Mouse (Mus musculus): ENCODE data around the gene Elk3. TPM values are rescaled to one million over a fixed set of nuclear protein-coding genes. Genes with fewer than 3 reads are reported as not detected.

Elk3 gene
- total RNA-seq, 2 experiments from 2014 or later: 8.6 to 11.9 TPM

DNA sequence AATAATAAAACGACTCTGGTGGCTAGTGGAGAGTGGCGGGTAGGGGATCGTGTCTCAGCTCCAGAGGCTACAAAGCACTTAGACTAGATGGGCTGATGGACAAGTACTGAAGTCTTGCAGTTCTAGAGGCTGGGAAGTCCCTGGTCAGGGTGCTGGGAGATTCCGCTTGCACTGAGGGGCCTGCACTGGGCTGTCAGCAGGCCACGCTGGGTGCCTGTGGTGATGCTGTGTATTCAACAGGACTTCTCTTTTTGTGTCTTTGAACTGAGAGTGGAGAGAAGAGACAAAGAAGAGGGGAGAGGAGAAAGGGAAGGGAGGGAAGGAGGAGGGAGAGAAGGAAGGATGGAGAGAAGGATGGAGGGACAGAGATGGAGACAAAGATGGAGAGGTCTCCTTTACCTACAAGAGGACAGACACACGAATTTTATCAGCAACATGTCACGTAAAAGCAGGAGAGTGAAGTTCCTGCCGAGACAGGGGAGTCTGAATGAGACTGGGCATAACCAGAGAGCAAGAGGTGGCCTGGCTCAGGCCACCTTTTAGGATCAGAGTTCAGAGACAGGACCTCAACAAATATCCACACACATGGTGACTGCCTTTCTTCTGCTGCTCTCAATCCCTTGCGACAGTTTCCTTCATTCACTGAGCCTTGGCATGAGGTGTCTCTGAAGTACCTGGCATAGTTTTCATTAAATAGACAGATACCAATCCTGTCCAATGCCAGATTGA is 35.4 kb upstream of the Elk3 start:
- no peak for TF ChIP-seq CTCF (IDR thresholded peaks at IDR 0.05)
- intact Hi-C loops (cut with DNase I): no loop called here
- no peak overlapping the region for H3K27ac ChIP-seq
- no peak overlapping the region for H3K4me3 ChIP-seq
- DNase-seq (ENCODE audit: extremely low spot score in 1 of 2, low spot score in 2 of 2): no peak

- TF ChIP-seq CTCF (IDR thresholded peaks at IDR 0.05): no peak
- no peak for DNase-seq (ENCODE audit: extremely low spot score in 1 of 2, low spot score in 2 of 2)
- H3K4me3 ChIP-seq: no peak overlapping the region
- intact Hi-C loops (cut with DNase I): no loop called here
- no peak overlapping the region for H3K27ac ChIP-seq
These were observed 34.6 kb upstream of the Elk3 start for GRCm38 (mm10) chr10:93345497-93345896.

DNA sequence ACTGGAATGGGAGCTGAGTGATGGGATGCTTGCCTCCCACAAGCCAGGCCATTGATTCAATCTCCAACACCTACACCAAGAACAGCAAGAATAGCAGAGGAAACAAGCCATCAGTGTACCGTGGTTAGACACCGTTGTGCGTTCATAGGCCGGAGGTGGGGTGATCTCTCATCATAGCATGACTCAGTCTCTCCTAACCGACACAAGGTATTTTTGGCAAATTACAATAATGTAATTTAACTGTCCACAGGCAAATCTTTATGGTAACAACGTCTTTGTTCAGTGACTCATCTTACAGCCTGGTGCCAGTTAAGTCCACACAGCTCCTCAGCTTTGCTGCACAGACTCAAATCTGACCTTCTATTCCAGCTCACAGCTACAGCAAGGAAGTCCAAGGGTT is 32.5 kb upstream of the Elk3 start:
- no peak for DNase-seq (ENCODE audit: extremely low spot score in 1 of 2, low spot score in 2 of 2)
- intact Hi-C loops (cut with DNase I): no loop called here
- no peak for TF ChIP-seq CTCF (IDR thresholded peaks at IDR 0.05)
- Histone ChIP-seq H3K27ac (no peak overlapping the region), H3K4me3 (no peak overlapping the region)

- intact Hi-C loops (cut with DNase I): no loop called here
- no peak for TF ChIP-seq CTCF (IDR thresholded peaks at IDR 0.05)
- H3K27ac ChIP-seq: no peak overlapping the region
- DNase-seq (ENCODE audit: extremely low spot score in 1 of 2, low spot score in 2 of 2): no peak
- no peak overlapping the region for H3K4me3 ChIP-seq
These were observed 32.1 kb upstream of the Elk3 start for GRCm38 (mm10) chr10:93342986-93343385.

- no peak for DNase-seq (ENCODE audit: extremely low spot score in 1 of 2, low spot score in 2 of 2)
- no peak for TF ChIP-seq CTCF (IDR thresholded peaks at IDR 0.05)
- Histone ChIP-seq H3K27ac (no peak overlapping the region), H3K4me3 (no peak overlapping the region)
- intact Hi-C loops (cut with DNase I): no loop called here
These were observed 27.6 kb upstream of the Elk3 start for GRCm38 (mm10) chr10:93338526-93338925.

DNA sequence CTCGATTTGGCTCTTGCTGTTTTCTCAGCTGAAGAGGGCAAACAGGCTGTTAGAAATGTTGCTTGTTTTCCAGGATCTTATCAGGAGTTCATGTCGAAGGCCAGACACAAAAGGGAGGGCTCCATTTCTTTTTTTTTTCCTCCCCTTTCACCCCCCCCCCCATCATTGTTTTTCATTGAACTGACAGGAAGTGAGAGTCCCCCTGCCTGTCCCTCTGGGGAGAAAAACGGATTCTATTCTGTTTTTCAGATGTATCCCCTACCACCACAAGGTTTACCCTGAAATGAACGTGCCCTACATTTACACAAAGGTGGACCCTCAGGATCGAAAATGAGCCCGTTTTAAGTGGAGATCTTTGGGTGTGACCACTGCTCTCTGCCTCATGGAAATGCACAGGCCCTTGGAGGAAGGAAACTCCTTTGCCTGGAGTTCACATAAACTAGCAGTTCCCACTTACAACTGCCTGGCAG is 25.6 kb upstream of the Elk3 start:
- intact Hi-C loops (cut with DNase I): no loop called here
- DNase-seq (ENCODE audit: extremely low spot score in 1 of 2, low spot score in 2 of 2): no peak
- Histone ChIP-seq H3K4me3 (no peak overlapping the region), H3K27ac (no peak overlapping the region)
- TF ChIP-seq CTCF (IDR thresholded peaks at IDR 0.05): no peak

GRCm38 (mm10) chr10:93335828-93336461 is 25.0 kb upstream of the Elk3 start:
- intact Hi-C loops (cut with DNase I): no loop called here
- DNase-seq (ENCODE audit: extremely low spot score in 1 of 2, low spot score in 2 of 2): no peak
- H3K4me3 ChIP-seq: no peak overlapping the region
- TF ChIP-seq CTCF (IDR thresholded peaks at IDR 0.05): no peak
- no peak overlapping the region for H3K27ac ChIP-seq

GRCm38 (mm10) chr10:93335001-93335400 is 24.1 kb upstream of the Elk3 start:
- TF ChIP-seq CTCF (IDR thresholded peaks at IDR 0.05): no peak
- intact Hi-C loops (cut with DNase I): no loop called here
- Histone ChIP-seq H3K27ac (no peak overlapping the region), H3K4me3 (no peak overlapping the region)
- DNase-seq (ENCODE audit: extremely low spot score in 1 of 2, low spot score in 2 of 2): no peak

DNA sequence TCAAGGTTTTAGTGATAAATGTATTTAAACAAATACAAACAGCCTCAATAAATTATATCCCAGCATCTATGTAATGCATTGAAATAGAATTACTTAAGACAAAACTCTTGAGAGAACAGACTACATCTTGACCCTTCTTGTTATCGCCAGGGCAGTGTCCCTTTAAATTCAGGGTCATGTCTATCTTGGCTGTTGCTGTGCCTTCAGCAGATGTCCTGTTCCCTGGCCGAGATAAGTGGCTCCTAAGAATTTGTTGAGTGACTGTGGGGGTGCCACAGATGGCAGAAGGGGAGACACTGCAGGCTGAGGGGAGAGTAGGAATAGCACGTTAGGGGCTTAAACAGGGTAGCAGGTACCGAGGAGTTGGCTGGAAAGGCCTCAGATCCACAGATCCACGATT is 22.3 kb upstream of the Elk3 start:
- no peak for TF ChIP-seq CTCF (IDR thresholded peaks at IDR 0.05)
- no peak overlapping the region for H3K4me3 ChIP-seq
- DNase-seq (ENCODE audit: extremely low spot score in 1 of 2, low spot score in 2 of 2): no peak
- intact Hi-C loops (cut with DNase I): no loop called here
- H3K27ac ChIP-seq: no peak overlapping the region

DNA sequence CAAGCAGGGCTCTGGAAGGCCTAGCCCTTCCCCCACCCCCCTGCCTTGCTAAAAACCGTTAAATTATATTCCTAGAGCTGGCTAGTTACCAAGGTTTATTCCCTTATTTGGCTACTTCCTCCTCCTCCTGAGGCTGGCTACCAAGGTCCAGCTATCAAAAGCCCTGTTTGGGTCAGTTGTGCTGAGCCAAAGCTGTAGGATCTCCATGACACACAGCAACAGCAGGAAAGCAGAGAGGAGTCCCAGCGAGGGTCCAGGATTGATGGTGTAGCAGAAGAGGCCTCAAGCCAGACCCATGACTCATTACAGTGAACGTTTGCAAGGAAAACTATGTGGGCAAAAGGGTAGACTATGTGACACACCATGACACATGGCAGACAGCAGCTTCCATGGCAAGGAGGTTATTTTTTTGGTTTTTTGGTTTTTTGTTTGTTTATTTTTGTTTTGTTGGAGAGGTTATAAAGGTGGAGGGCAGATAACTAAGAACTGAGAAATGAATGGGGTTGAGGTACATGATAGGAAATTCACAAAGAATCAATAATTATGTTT is 21.4 kb upstream of the Elk3 start:
- intact Hi-C loops (cut with DNase I): no loop called here
- Histone ChIP-seq H3K4me3 (no peak overlapping the region), H3K27ac (no peak overlapping the region)
- TF ChIP-seq CTCF (IDR thresholded peaks at IDR 0.05): no peak
- no peak for DNase-seq (ENCODE audit: extremely low spot score in 1 of 2, low spot score in 2 of 2)

GRCm38 (mm10) chr10:93331543-93331942 is 20.6 kb upstream of the Elk3 start:
- no peak for DNase-seq (ENCODE audit: extremely low spot score in 1 of 2, low spot score in 2 of 2)
- intact Hi-C loops (cut with DNase I): no loop called here
- Histone ChIP-seq H3K27ac (no peak overlapping the region), H3K4me3 (no peak overlapping the region)
- no peak for TF ChIP-seq CTCF (IDR thresholded peaks at IDR 0.05)

DNA sequence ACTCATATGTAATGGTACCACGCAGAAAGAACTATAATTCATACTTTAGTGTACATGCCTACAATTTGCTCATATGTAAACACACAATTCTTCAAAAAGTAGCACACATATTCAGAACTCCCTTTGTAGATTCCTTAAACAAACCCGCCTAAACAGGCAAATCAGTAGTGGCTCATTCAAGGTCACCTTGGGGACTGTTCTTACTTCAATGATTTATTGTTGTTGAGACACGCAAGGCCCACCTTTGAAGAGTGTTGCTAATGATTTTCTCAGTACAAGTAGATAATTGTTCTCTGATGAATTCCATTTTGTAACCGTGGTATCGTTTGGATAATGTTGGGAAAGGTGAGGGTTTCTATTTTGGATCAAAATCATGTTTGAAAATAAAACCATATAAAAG is 17.4 kb upstream of the Elk3 start:
- intact Hi-C loops (cut with DNase I): no loop called here

More for the DNA sequence above, 17.4 kb upstream of the Elk3 start:
- no peak for DNase-seq (ENCODE audit: extremely low spot score in 1 of 2, low spot score in 2 of 2)
- Histone ChIP-seq H3K4me3 (no peak overlapping the region), H3K27ac (no peak overlapping the region)
- TF ChIP-seq CTCF (IDR thresholded peaks at IDR 0.05): no peak

All from left cerebral cortex, adult 2 months (tissue).